Mouse (Mus musculus) CH12.LX (cell line): ENCODE data around the gene Ptprg.

Source experiments
- CTCF ChIP-seq, 2 experiments: IDR thresholded peaks in 1 of 2; conservative IDR thresholded peaks in 1 of 2; 2 replicates each; pipeline ENCODE4 v1.5.1; 2011 to 2012; ENCODE audit warnings: low read depth in 2 of 2, low read length in 2 of 2, improper control_type of control experiment in 1 of 2, inconsistent platforms in 1 of 2, mild to moderate bottlenecking in 1 of 2, moderate library complexity in 1 of 2
- KAT2A ChIP-seq: IDR thresholded peaks from 2 replicates; pipeline ENCODE4 v1.6.1; 2012; ENCODE audit warnings: low read length, improper control_type of control experiment, inconsistent platforms; ENCODE audit not compliant: insufficient replicate concordance
- MAZ ChIP-seq: IDR thresholded peaks from 2 replicates; pipeline ENCODE4 v1.6.1; 2012; ENCODE audit warnings: low read depth, mild to moderate bottlenecking, inconsistent platforms, low read length, improper control_type of control experiment, moderate library complexity
- MXI1 ChIP-seq: IDR thresholded peaks from 2 replicates; pipeline ENCODE4 v1.6.1; 2011; ENCODE audit warnings: mild to moderate bottlenecking, low read depth, low read length, improper control_type of control experiment
- POLR2AphosphoS2 ChIP-seq: IDR thresholded peaks from 2 replicates; pipeline ENCODE4 v1.6.1; 2011; ENCODE audit warnings: low read depth, low read length, improper control_type of control experiment

DNA sequence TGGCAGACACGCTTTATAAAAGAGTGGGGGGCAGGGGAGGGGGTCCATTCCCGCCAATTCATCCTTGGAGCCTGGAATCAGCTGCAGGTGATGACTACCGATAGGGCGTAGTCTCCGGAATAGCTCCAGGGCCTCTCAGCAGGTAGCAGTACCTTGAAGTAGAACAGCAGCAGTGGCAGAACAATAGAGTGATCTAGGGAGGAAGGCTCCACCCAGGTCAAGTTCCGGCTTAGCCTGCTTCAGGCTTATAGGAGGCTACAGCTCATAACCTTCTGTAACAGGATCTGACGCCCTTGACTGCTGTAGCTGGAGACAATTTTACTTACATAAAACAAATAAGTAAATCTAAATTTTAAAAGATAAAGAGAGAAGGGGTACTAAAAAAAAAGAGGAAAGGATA is 554.1 kb downstream of the Ptprg start:
- no peak for TF ChIP-seq CTCF (conservative IDR thresholded peaks at IDR 0.05 in 1 of 2, IDR thresholded peaks at IDR 0.05 in 1 of 2; ENCODE audit: low read depth in 2 of 2, low read length in 2 of 2)
- TF ChIP-seq MXI1: no peak
- TF ChIP-seq MAZ: no peak
- TF ChIP-seq KAT2A: no peak
- no peak for TF ChIP-seq POLR2AphosphoS2
